Mouse (Mus musculus) adrenal gland, postnatal 4 days (tissue): ENCODE measurements around the gene Slc36a2. TPM values are rescaled to one million over a fixed set of nuclear protein-coding genes. Genes with fewer than 3 reads are reported as not detected.
"Not testable (repeated sequence)": the region's sequence is repeated elsewhere in the genome, so short reads cannot be mapped to it uniquely, and the experiment has no call there.

Experiments
- DNase-seq, 2 experiments: peaks; one replicate each; pipeline ENCODE4 v3.0.0; 2021 to 2022; ENCODE audit warnings: low spot score in 2 of 2, mixed read lengths in 2 of 2
- total RNA-seq, 2 experiments: library from RNA; stranded (reverse); gene quantifications; 2 replicates each; pipeline ENCODE4 v1.2.3; 2021

Slc36a2 gene
- total RNA-seq, 2 experiments from 2014 or later, result 45.2 to 66.6 TPM

DNA sequence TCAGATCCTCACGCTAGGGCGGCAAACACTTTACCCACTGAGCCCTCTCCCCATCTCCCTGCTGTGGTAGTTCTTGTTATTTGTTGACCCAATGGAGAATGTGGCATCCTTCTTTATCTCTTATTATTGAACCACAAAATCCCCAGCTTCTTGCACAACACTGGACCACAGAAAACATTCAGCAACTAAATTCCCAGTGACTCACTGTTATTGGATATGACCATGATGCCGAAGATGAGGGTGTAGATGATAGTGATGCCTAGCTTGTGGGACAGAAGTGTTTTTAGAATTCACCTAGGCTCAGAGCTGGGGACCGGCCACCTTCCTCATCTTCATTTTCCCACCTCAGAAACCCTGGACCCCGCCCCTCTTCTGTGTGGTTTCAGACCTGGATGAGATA, 50.0 kb downstream of the Slc36a2 start:
- no peak for DNase-seq

DNA sequence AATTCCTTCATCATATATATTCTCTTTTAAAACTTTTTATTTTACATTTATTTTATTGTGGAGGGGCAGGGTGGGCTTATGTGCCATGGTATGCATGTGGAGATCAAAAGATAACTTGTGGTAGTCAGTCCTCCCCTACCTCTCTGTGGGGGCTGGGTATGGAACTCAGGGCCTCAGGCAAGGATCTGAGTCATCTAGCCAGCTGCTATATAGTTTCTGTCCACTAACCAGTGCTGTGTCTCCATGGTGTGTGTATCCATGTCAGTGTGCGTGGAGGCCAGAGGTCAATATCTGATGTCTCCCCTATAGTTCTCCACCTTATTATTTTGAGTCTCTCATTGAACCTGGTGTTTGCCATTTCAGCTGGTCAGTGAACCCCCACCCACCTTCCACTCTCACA, 50.5 kb downstream of the Slc36a2 start:
- DNase-seq, result no peak

DNA sequence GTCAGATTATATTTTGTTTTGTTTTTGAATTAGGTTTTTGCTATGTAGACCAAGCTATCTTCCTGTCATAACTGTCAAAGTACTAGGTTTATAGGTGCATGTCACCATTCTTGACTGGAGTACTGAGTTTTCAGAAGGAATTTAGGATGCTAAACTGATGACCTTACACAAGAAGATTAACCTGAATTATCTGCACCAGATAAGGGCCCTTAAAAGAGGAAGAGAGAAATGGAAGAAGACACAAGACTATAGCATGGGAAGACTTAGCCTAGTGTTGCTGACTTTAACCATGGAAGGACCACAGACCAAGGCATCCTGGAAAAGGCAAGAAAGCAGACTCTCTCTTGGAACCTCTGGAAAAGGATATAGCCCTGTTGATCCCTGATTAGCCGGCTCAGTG, 51.7 kb downstream of the Slc36a2 start:
- DNase-seq, result no peak

DNA sequence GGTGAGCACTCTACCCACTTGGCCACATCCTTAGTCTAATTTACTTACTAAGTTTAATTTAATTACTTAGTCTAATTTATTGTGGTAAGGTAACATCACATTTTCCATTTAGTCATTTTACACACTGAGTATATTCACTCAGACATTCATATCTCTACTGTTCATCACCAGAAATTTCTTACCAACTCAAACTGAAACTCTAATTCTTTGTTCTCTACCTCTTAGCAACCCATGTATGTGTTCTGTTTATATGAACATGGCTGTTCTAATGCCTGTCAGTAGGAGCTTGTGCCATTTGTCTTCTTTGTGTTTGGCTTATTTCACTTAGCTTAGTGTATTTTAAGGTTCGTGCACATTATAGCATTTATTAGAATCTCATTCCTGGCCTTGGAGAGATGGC, 52.9 kb downstream of the Slc36a2 start:
- DNase-seq, result no peak

DNA sequence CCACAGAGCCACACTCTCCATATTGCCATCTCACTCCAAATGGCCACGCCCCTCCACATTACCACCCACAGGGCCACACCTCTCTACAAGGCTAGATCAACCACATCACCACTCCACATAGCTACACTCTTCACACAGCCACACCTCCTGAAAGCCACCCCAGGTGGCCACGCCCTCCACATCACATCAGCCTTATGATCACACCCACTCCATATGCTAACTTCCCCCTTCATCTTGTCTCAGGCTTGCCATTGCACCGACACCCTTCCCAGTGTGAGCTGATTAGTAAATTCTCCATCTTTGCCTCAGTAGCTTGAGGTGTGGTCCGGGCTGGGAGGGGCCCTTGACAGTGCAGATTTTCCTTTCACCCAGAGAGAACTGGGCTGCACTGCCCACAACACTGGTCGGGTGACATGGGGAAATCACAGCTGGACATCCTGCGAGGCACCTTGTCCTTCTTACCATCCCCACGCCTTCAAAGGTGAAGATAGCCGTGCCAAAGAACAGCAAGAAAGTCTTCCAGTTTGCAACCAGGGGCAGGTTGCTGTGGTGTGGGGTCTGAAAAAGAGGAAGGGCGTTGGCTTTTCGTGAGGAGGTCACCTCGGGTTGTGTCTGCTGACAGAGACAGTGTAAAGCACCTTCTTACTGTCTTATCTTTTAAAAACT, 53.7 kb downstream of the Slc36a2 start:
- no peak for DNase-seq

DNA sequence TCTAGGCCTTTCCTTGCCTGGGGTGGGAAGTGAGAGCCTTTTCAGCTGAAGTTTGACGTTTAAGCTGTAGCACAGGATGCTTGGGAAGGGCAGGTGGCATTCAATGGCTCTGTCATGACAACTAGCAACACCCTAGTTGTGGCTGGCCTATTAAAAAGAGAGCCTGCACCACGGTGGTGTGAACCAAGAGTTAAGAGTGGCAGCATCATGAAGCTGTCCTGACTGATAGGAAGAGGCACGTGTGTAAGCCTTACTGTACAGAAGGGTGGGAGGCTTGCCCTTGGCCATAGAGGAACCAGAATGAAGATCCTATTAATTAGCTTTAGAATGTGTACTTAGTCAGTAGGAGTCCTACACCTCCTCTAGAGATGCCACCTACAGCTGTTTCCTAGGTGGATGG, 56.5 kb downstream of the Slc36a2 start:
- no peak for DNase-seq

DNA sequence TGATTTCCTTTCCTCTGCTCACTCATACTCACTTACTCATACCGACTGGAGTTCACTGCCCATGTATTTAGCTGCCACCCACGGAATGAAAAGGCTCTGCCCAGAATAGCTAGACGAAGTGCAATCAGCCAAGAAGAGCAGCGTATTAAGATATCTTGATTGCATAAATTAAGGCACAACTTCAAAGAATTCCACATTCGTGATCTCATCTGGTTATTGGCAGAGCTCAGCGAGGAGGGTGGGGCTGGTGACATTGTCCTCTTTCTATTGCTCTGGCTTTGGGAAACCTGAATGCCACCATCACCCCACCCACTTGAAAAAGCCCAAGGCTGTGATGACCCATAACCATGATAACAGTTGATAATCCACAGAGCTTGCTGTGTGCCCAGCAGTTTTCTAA, 56.9 kb downstream of the Slc36a2 start:
- no peak for DNase-seq

DNA sequence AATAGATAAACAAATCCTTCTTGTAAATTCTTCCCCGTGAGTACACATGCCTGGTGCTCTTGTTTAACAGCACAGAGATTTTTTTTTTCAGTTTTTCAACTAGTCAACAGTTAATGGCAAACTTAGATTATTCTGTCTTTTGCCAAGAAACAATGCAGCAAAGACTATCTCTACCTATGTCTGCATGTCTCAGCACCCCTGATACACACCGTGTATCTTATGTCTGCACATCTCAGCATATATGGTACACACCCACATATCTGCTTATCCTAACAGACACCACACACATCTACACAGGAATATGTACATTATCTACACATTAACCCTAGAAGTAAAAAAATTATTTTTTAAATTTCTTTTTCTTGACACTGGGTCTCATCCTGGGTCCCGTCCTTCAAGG, 58.2 kb downstream of the Slc36a2 start:
- no peak for DNase-seq

DNA sequence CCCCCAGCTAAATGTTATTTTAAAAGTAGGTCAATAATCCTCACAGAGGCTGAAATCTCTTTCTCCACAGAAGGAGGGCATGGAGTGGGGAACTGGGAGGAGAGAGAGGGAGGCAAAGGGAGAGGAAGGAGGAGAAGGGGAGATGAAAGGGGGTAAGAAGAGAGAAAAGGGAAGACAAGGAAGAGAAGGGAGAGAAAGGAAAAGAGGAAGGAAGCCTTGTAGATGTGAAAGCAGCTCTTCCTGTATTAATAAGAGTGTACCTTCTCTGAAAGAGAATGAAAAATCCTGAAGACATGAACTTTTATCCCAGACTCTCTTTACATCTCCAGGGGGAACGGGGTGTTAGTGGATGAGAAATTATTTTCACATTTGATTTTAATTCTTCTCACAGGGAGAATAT, 63.4 kb downstream of the Slc36a2 start:
- DNase-seq, result no peak

DNA sequence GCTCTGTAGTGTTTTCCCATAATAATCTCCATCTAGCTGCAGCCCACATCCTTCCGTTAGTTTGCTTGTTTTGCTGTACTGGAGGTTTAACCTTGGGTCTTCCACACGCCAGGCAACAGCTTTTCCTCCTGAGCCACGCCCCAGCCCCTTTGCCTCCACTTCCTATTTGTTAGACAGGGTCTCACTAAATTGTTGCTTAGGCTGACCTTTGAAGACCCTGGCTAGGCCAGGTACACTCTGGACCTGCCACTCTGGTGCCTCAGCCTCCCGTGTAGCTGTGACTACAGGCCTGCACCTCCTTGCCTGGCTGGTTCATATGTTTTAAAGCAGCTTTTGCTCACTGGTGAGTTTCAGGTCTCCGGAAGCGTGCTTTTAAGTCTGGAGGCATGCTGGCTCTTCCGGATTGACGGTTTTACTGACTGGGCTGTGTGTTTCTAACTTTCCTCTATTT, 64.0 kb downstream of the Slc36a2 start:
- DNase-seq, result no peak

DNA sequence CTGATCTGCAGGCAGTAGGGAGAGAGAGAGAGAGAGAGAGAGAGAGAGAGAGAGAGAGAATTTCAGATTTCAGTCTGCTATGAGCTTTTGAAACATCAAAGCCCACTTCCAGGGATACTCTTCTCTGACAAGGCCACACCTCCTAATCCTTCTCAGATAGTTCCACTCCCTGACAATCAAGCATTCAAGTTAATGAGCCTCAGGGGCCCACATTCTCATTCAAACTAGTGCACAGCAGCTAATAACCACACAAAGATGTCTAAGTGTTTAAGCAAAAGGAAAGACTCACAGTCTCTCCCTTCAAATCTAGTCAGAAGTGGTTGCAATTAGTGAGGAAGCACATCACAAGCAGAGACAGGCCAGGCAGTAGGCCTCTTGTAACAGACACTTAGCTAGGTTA, 64.6 kb downstream of the Slc36a2 start:
- no peak for DNase-seq

DNA sequence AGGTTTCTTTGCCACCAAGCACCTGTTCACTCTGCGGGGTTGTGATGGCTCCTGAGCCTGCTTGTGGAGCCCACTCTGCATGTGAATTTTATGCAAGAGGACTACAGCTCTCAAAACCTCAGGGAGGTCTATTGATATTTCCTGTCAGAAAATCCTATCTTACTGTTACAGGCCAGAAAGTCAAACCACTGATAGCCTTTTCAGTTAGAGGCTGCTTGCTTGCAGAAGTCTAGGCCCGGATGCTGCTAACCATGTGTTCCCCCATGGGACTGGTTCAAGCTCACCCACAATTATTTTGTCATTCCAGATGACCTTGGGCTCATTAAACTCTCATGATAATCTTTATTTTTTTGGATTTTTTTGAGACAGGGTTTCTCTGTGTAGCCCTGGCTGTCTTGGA, 67.8 kb downstream of the Slc36a2 start:
- no peak for DNase-seq

DNA sequence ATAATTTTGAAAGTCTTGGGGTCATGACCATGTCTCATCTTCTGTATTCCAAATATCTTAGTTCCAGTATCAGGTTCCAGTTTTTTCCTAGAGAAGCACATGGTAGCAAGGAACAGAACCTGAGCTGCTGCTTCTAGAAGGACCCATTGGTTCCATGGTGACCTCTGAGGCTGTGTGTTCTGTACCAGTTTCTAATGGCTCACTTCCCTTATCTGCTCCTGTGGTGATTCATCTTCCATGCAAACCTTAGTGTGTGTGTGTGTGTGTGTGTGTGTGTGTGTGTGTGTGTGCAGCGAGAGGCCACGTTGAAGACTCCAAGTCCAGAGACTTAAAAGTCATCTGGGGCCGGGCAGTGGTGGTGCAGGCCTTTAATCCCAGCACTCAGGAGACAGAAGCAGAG, 68.9 kb downstream of the Slc36a2 start:
- DNase-seq, result no peak

DNA sequence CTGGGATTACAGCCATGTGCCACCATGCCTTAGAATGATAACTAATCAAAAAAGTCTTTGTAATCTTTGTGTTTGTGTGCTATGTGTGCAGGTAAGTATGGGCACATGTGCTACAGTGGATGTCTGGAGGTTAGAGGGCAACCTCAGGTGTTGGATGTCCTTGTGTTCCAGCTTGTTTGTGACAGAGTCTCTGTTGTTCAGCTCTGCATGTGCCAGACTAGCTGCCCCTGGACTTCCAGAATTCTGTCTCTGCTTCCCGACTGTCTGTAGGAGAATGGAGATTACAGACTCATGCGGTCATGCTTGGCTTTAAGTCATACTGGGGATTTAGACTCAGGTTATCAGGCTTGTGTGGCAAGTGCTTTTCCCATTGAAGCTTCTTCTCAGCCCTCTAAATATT, 70.6 kb downstream of the Slc36a2 start:
- DNase-seq, result no peak

DNA sequence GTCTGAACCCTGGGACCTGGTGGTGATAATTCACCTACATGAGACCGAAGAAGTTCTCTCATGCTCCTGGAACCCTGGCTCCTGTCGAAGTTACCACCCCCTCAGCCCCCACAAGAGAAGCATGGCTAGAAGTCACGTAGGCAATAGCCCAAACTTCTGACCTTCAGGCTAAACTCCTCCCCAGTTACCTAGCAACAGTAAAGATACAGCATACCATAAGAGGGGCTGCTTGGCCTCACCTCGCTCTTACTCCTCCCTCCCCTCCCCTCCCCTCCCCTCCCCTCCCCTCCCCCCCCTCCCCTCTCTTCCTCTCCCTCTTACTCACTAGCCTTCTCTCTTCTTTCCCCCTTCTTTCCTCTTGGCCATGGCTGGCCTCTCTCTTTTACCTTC, 71.0 kb downstream of the Slc36a2 start:
- not testable (repeated sequence) for DNase-seq

DNA sequence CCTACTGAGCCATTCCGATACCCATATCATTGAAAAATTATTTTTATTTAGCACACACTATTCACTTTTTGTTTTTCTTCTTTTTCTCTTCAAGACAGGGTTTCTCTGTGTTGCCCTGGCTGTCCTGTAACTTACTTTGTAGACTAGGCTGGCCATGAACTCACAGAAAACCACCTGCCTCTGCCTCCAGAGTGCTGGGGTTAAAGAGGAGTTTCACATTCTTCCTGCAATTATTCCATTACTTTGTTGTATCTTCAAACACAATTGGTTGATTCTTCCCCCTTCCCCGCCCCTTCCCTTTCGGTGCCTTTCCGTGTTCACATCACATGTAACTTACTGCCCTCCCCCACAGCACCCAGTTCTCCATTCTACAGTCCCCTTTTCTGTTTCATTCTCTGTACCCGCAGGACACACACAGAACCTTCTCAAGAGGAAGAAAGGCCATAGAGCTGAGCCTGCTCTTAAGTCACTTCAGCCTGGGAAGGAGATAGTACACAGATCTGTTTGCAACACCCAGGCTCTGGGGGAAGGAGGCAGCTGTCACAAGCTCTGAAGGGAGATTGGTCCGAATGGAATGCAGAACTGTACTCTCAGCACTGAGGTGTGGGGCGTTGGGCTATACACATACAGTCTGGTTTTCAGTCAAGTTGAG, 71.5 kb downstream of the Slc36a2 start:
- DNase-seq, result no peak

DNA sequence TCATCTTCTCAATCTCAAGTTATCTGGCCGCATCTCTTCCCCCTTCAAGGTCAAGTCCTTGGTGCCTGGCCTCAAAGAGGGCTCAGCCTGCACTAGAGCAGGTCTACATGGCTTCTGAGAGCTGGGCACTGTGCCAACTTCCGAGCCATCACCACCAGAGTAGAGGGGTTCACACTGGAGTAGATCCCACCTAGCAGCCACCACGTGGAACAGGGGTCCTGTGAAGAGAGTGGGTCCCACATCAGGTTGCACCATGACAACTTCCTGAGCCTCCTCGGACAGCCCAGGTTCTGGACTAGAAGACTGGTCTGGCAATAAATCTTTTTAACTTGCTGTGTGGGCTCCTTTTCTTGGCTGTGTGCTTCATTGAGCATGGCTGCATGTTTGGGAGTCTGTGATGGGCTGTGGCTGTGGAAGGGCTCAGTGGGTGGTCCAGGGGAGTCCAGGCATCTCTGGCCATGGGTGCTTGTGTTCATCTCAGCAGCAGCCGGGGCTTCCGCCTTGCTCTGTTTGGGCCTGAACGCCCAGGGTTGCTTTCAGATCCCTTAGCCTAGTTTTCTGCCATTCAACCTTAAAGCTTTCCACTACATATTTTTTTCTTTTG, 74.2 kb downstream of the Slc36a2 start:
- DNase-seq, result no peak

DNA sequence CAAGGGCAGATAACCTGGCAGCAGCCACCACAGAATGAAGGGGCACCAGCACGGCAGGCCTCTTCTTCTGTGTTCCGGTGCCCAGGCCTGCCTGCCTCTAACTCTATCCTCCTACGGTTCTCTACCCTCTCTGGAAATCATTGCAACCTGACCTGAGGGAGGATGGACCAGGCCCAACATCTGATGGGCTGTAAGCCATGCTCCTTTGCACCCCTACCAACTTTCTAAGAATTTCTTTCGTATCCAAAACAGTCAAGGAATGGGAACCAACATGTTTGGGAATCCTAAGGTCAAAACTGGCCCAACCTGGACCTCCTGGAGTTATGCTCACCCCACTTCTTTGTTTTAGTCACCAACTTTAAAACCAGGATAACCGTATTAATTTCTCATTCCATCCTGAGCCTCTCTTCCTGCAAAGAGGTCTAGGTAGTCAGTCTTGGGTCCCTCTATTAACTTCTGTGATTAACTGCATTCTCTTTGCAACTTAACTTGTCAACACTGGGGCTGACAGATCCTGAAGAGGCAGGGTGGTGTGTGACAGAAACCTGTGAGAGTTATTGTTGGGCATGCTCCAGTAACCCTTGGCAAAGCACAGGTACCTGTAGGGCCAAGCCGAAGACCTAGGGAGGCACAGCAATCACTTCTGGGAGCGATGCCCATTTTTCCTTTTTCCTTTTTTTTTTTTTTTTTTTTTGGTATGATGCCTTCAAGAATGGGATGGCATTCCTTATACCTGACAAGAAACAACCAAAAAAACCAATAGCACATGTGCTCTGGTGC, 75.2 kb downstream of the Slc36a2 start:
- no peak for DNase-seq
